Mouse (Mus musculus) spleen, postnatal 10 days (tissue): ENCODE measurements around the gene Sulf2.
A peak's percentile ranks its signal among the peaks of the same experiment; 100 is the strongest.

Experiments used
- DNase-seq, 2 experiments: peaks; one replicate each; pipeline ENCODE4 v3.0.0; 2021 to 2022; ENCODE audit warnings: low spot score in 2 of 2

The Sulf2 gene

GRCm38 (mm10) chr2:166059684-166060423 lies 95.6 kb downstream of the Sulf2 start:
- DNase-seq, result peak in 1 of 2 experiments; percentile 73

- DNase-seq, result no peak
Measured at GRCm38 (mm10) chr2:166054002-166054539, 101.4 kb downstream of the Sulf2 start.

- DNase-seq, result no peak
Measured at GRCm38 (mm10) chr2:166051966-166052365, 103.5 kb downstream of the Sulf2 start.

GRCm38 (mm10) chr2:166051421-166051820 lies 104.0 kb downstream of the Sulf2 start:
- no peak for DNase-seq

- DNase-seq, result no peak
Measured at GRCm38 (mm10) chr2:166048852-166049251, 106.6 kb downstream of the Sulf2 start.

GRCm38 (mm10) chr2:166047931-166048330 lies 107.5 kb downstream of the Sulf2 start:
- DNase-seq, result no peak

- DNase-seq, result peak in 1 of 2 experiments; percentile 28
Measured at GRCm38 (mm10) chr2:166045549-166046501, 109.6 kb downstream of the Sulf2 start.

- DNase-seq, result no peak
Measured at GRCm38 (mm10) chr2:166045006-166045405, 110.5 kb downstream of the Sulf2 start.

- no peak for DNase-seq
Measured at GRCm38 (mm10) chr2:166042542-166042941, 112.9 kb downstream of the Sulf2 start.

- no peak for DNase-seq
Measured at GRCm38 (mm10) chr2:166039681-166040080, 115.8 kb downstream of the Sulf2 start.

- peak in 1 of 2 experiments; percentile 73 for DNase-seq
Measured at GRCm38 (mm10) chr2:166035725-166036124, 119.7 kb downstream of the Sulf2 start.

GRCm38 (mm10) chr2:166034967-166035490 lies 120.4 kb downstream of the Sulf2 start:
- no peak for DNase-seq

GRCm38 (mm10) chr2:166032628-166033027 lies 122.8 kb downstream of the Sulf2 start:
- no peak for DNase-seq

GRCm38 (mm10) chr2:166031120-166031929 lies 124.1 kb downstream of the Sulf2 start:
- DNase-seq, result peak; percentile 17 to 32

- DNase-seq, result no peak
Measured at GRCm38 (mm10) chr2:166030256-166030995, 125.0 kb downstream of the Sulf2 start.

- DNase-seq, result no peak
Measured at GRCm38 (mm10) chr2:166029232-166029631, 126.2 kb downstream of the Sulf2 start.

- no peak for DNase-seq
Measured at GRCm38 (mm10) chr2:166027834-166028233, 127.6 kb downstream of the Sulf2 start.

- DNase-seq, result no peak
Measured at GRCm38 (mm10) chr2:166025943-166026342, 129.5 kb downstream of the Sulf2 start.

- DNase-seq, result no peak
Measured at GRCm38 (mm10) chr2:166024621-166025020, 130.8 kb downstream of the Sulf2 start.

GRCm38 (mm10) chr2:166024079-166024478 lies 131.4 kb downstream of the Sulf2 start:
- DNase-seq, result no peak
